ENCODE assay signal across 8 mouse cellular contexts in genomic region chr8:121731471-121732333, GRCm38 (mm10). TPM values are rescaled to one million over a fixed set of nuclear protein-coding genes. Genes with fewer than 3 reads are reported as not detected.
DNase-seq lines count a peak whose midpoint lies in the region; ATAC-seq and TF ChIP-seq lines count a peak whose summit lies in the region.

No protein-coding gene starts in this region.

- 5% methylated on average over 26 of the region's 26 CpGs for WGBS in kidney, embryonic 15.5 days
- WGBS in forebrain, postnatal 0 days: 3% methylated on average over 26 of the region's 26 CpGs
- 2% methylated on average over 26 of the region's 26 CpGs for WGBS in neural tube, embryonic 14.5 days
- WGBS in heart, embryonic 10.5 days: 10% methylated on average over 26 of the region's 26 CpGs

- ATAC-seq in kidney, embryonic 15.5 days (replicated peaks; ENCODE audit: low FRiP score): no peak
- ATAC-seq in forebrain, postnatal 0 days: peak; percentile 58
- ATAC-seq in neural tube, embryonic 14.5 days (ENCODE audit: low read depth): 0 out of 2 replicates have a peak, but pooled peaks have one; percentile 33

- H3K4me1 ChIP-seq in kidney, embryonic 15.5 days: peaks cover 21% of the 10 kb centered on the region
- peaks cover 9% of the 10 kb centered on the region for H3K4me1 ChIP-seq in forebrain, postnatal 0 days (ENCODE audit: insufficient read depth)
- peaks cover 15% of the 10 kb centered on the region for H3K4me1 ChIP-seq in neural tube, embryonic 14.5 days (ENCODE audit: control insufficient read depth, insufficient read depth, low read length)
- H3K4me1 ChIP-seq in heart, embryonic 10.5 days: peaks cover 14% of the 10 kb centered on the region

- H3K4me3 ChIP-seq in kidney, embryonic 15.5 days (replicated peaks): peak overlapping the region; percentile 52; the same call in 1 of the 2 replicates
- peak overlapping the region; percentile 75 for H3K4me3 ChIP-seq in forebrain, postnatal 0 days (ENCODE audit: low read depth, low read length)
- peak overlapping the region; percentile 47 for H3K4me3 ChIP-seq in neural tube, embryonic 14.5 days (ENCODE audit: low read depth, low read length)
- H3K4me3 ChIP-seq in heart, embryonic 10.5 days: no peak overlapping the region

- H3K36me3 ChIP-seq in kidney, embryonic 15.5 days: no peaks in the 10 kb centered on the region
- H3K36me3 ChIP-seq in forebrain, postnatal 0 days (ENCODE audit: insufficient read depth): no peaks in the 10 kb centered on the region
- H3K36me3 ChIP-seq in neural tube, embryonic 14.5 days (ENCODE audit: control insufficient read depth, insufficient read depth, low read length): no peaks in the 10 kb centered on the region
- no peaks in the 10 kb centered on the region for H3K36me3 ChIP-seq in heart, embryonic 10.5 days

- H3K9me3 ChIP-seq in kidney, embryonic 15.5 days (replicated peaks): no peaks in the 10 kb centered on the region
- no peaks in the 10 kb centered on the region for H3K9me3 ChIP-seq in forebrain, postnatal 0 days (ENCODE audit: low read length)
- no peaks in the 10 kb centered on the region for H3K9me3 ChIP-seq in neural tube, embryonic 14.5 days (ENCODE audit: control insufficient read depth, low read length)
- H3K9me3 ChIP-seq in heart, embryonic 10.5 days: no peaks in the 10 kb centered on the region

- no peak overlapping the region for H3K9ac ChIP-seq in kidney, embryonic 15.5 days
- H3K9ac ChIP-seq in forebrain, postnatal 0 days: peak overlapping the region; percentile 75
- H3K9ac ChIP-seq in neural tube, embryonic 14.5 days (replicated peaks; ENCODE audit: low read depth, low read length): peak overlapping the region; percentile 70

- H3K4me2 ChIP-seq in kidney, embryonic 15.5 days: peak overlapping the region; percentile 85
- H3K4me2 ChIP-seq in forebrain, postnatal 0 days (ENCODE audit: low read depth): peak overlapping the region; percentile 93
- H3K4me2 ChIP-seq in neural tube, embryonic 14.5 days (ENCODE audit: low read depth, low read length): peak overlapping the region; percentile 86

- no peak for DNase-seq in kidney, postnatal 14 days
- peak; percentile 60 for DNase-seq in forebrain, postnatal 0 days
- DNase-seq in layer of hippocampus, postnatal 36 days: peak; percentile 64 to 72
- DNase-seq in thymus, postnatal 14 days: no peak
- DNase-seq in c-Kit-positive CD71-positive TER-119-positive erythroid progenitor cells, embryonic 14.5 days (ENCODE audit: low spot score): no peak
- DNase-seq in heart, embryonic 10.5 days (ENCODE audit: low spot score): no peak

- TF ChIP-seq CTCF in forebrain, postnatal 0 days (IDR thresholded peaks at IDR 0.05; ENCODE audit: low read depth): no peak

- peaks cover 84% of the 10 kb centered on the region for H3K27me3 ChIP-seq in kidney, embryonic 15.5 days
- H3K27me3 ChIP-seq in forebrain, postnatal 0 days (ENCODE audit: insufficient read depth, low read length): peaks cover 11% of the 10 kb centered on the region; the same call in 1 of the 2 replicates
- H3K27me3 ChIP-seq in neural tube, embryonic 14.5 days (ENCODE audit: control insufficient read depth, insufficient read depth, low read length): peaks cover 4% of the 10 kb centered on the region
- H3K27me3 ChIP-seq in heart, embryonic 10.5 days (ENCODE audit: insufficient read depth, poor library complexity, severe bottlenecking): peaks cover 88% of the 10 kb centered on the region

- no peak overlapping the region for H3K27ac ChIP-seq in kidney, embryonic 15.5 days
- H3K27ac ChIP-seq in forebrain, postnatal 0 days (ENCODE audit: low read depth, low read length): peak overlapping the region; percentile 55
- peak overlapping the region; percentile 55 for H3K27ac ChIP-seq in neural tube, embryonic 14.5 days (ENCODE audit: low read depth, low read length)
- no peak overlapping the region for H3K27ac ChIP-seq in heart, embryonic 10.5 days

RNA-seq across cellular contexts. Expression of gene Jph3, which starts 2.3 kb away (rescaled TPM):
- polyA plus RNA-seq in kidney, embryonic 15.5 days (2015; fragmentation: Nextera tagmentation; extraction: Ambion mirVana): 0.85 and 1.3 TPM in 2 replicates
- total RNA-seq in forebrain, postnatal 0 days (2014; rRNA removed): 64.2 and 65.8 TPM in 2 replicates
- polyA plus RNA-seq in forebrain, postnatal 0 days (2015; fragmentation: Nextera tagmentation; extraction: Ambion mirVana): 123 and 127 TPM in 2 replicates
- 100 to 1,000 TPM; 310 to 313 TPM for total RNA-seq in layer of hippocampus, postnatal 36 days (2021)
- polyA plus RNA-seq in neural tube, embryonic 14.5 days (2014; fragmentation: Nextera tagmentation; extraction: Ambion mirVana): 84.2 and 89.0 TPM in 2 replicates
- polyA plus RNA-seq in heart, embryonic 10.5 days (2016; fragmentation: Nextera tagmentation; extraction: Ambion mirVana): 0.74 and 1.4 TPM in 2 replicates

Comparison
In these comparisons a context has a peak if more than half of its experiments do, and no peak if none do; other contexts are left out.
1. H3K27ac ChIP-seq: peak in forebrain, postnatal 0 days (single experiment) and neural tube, embryonic 14.5 days (single experiment); none in kidney, embryonic 15.5 days (single experiment) and heart, embryonic 10.5 days (single experiment).
2. DNase-seq: peak in forebrain, postnatal 0 days (single experiment) and layer of hippocampus, postnatal 36 days (2 of 2); none in kidney, postnatal 14 days (single experiment), thymus, postnatal 14 days (single experiment), c-Kit-positive CD71-positive TER-119-positive erythroid progenitor cells, embryonic 14.5 days (single experiment) and heart, embryonic 10.5 days (single experiment).
3. RNA of gene Jph3, which starts 2.3 kb away (polyA plus RNA-seq): 123 to 127 TPM in forebrain, postnatal 0 days and 84.2 to 89.0 TPM in neural tube, embryonic 14.5 days; 0.74 to 1.4 TPM in heart, embryonic 10.5 days and 0.85 to 1.3 TPM in kidney, embryonic 15.5 days; every median in the first group is over 10 times any median in the second.
4. Peak in every context shown above with its lines, with median percentiles within 50 percentile points of each other: H3K4me2 ChIP-seq.